Mouse (Mus musculus) ES-E14 (cell line): ENCODE data around the gene 4933428G20Rik. TPM values are rescaled to one million over a fixed set of nuclear protein-coding genes. Genes with fewer than 3 reads are reported as not detected.
A peak's percentile ranks its signal among the peaks of the same experiment; 100 is the strongest.

ENCODE experiments used
- DNase-seq: peaks from one replicate; pipeline ENCODE4 v3.0.0-alpha.2; 2013; ENCODE audit warnings: low read depth, low spot score
- H3K27ac ChIP-seq: 2 replicates; pipeline ENCODE4 v1.5.1; 2012; ENCODE audit warnings: low read depth, mild to moderate bottlenecking, low read length, moderate library complexity, mixed read lengths; ENCODE audit not compliant: poor library complexity, insufficient read depth, severe bottlenecking
- H3K36me3 ChIP-seq: 2 replicates; pipeline ENCODE4 v1.6.1; 2012; ENCODE audit warnings: mild to moderate bottlenecking, low read length, moderate library complexity, mixed read lengths; ENCODE audit not compliant: control insufficient read depth, poor library complexity, insufficient read depth, severe bottlenecking
- H3K4me1 ChIP-seq, 2 experiments: fragments of 150-350 bp in 1 of 2; sonication (generic) in 1 of 2; 2 replicates each; pipeline ENCODE4 v1.6.1; 2012; ENCODE audit warnings: low read length in 2 of 2, mild to moderate bottlenecking in 1 of 2, mixed read lengths in 1 of 2; ENCODE audit not compliant: control insufficient read depth in 2 of 2, insufficient read depth in 2 of 2, poor library complexity in 1 of 2
- H3K4me3 ChIP-seq, 2 experiments: fragments of 150-350 bp in 1 of 2; sonication (generic) in 1 of 2; 2 replicates each; pipeline ENCODE4 v1.5.1; 2012; ENCODE audit warnings: low read length in 2 of 2, low read depth in 1 of 2, mild to moderate bottlenecking in 1 of 2, mixed read lengths in 1 of 2; ENCODE audit not compliant: insufficient read depth in 1 of 2, poor library complexity in 1 of 2, severe bottlenecking in 1 of 2
- H3K9ac ChIP-seq: 2 replicates; pipeline ENCODE4 v1.6.1; 2012; ENCODE audit warnings: low read depth, mild to moderate bottlenecking, low read length, mixed read lengths; ENCODE audit not compliant: poor library complexity, insufficient read depth, severe bottlenecking
- H3K9me3 ChIP-seq: fragments of 150-350 bp; sonication (generic); 2 replicates; pipeline ENCODE4 v1.6.1; 2012; ENCODE audit warnings: low read depth, mild to moderate bottlenecking, low read length; ENCODE audit not compliant: control insufficient read depth, insufficient read depth
- CHD2 ChIP-seq: IDR thresholded peaks from 2 replicates; pipeline ENCODE4 v1.6.1; 2014; ENCODE audit warnings: mild to moderate bottlenecking, low read depth, low read length, inconsistent platforms
- HCFC1 ChIP-seq: IDR thresholded peaks from 2 replicates; pipeline ENCODE4 v1.6.1; 2012; ENCODE audit warnings: low read length, inconsistent platforms, borderline replicate concordance; ENCODE audit not compliant: insufficient read depth
- MAFK ChIP-seq: IDR thresholded peaks from 2 replicates; pipeline ENCODE4 v1.6.1; 2014; ENCODE audit warnings: mild to moderate bottlenecking, low read depth, low read length, inconsistent platforms; ENCODE audit not compliant: insufficient read depth
- ZC3H11A ChIP-seq: IDR thresholded peaks from 2 replicates; pipeline ENCODE4 v1.6.1; 2012; ENCODE audit warnings: low read depth, mild to moderate bottlenecking, inconsistent platforms, low read length, borderline replicate concordance
- ZNF384 ChIP-seq: IDR thresholded peaks from 2 replicates; pipeline ENCODE4 v1.6.1; 2012; ENCODE audit warnings: low read depth, low read length, inconsistent platforms
- in situ Hi-C, 2 experiments: fragments of 600-800 bp; cut with MboI; formaldehyde crosslinking; loops; one replicate each; pipeline ENCODE4 v1.15.1; 2025; ENCODE audit warnings: low sequenced_read_pairs in 2 of 2, inconsistent platforms in 1 of 2; ENCODE audit not compliant: unreplicated experiment in 2 of 2
- total RNA-seq: library from RNA; depleted of rRNA; stranded (reverse); fragments of 300-350 nt; gene quantifications from 2 replicates; pipeline ENCODE4 v1.2.3, GENCODE M21; 2012

4933428G20Rik gene
- total RNA-seq, 1 experiment: 0.36 TPM

- no peak for DNase-seq
- H3K9ac ChIP-seq: no peak overlapping the region
- H3K36me3 ChIP-seq: peaks cover 18% of the 10 kb centered on the region; the same call in 1 of the 2 replicates
- no peak overlapping the region for H3K4me3 ChIP-seq
- H3K4me1 ChIP-seq: peaks cover 5 to 24% of the 10 kb centered on the region in 2 experiments; a peak in 1 of 4 replicates
- TF ChIP-seq ZNF384: no peak
- no peak for TF ChIP-seq HCFC1
- no peak for TF ChIP-seq MAFK
- no peak for TF ChIP-seq CHD2
- TF ChIP-seq ZC3H11A: no peak
- in situ Hi-C loops: no loop called here
- H3K9me3 ChIP-seq: no peaks in the 10 kb centered on the region
- H3K27ac ChIP-seq: no peak overlapping the region
Observed at GRCm38 (mm10) chr11:97525313-97525712, 25.2 kb upstream of the 4933428G20Rik start.

GRCm38 (mm10) chr11:97524306-97524705 is 24.2 kb upstream of the 4933428G20Rik start:
- in situ Hi-C loops: no loop called here
- TF ChIP-seq CHD2 (no peak), HCFC1 (no peak), ZC3H11A (no peak)
- H3K4me1 ChIP-seq: peaks cover 5 to 22% of the 10 kb centered on the region in 2 experiments; a peak in 1 of 4 replicates
- no peak overlapping the region for H3K9ac ChIP-seq
- no peak overlapping the region for H3K4me3 ChIP-seq
- peaks cover 22% of the 10 kb centered on the region; the same call in 1 of the 2 replicates for H3K36me3 ChIP-seq
- DNase-seq: no peak
- no peak overlapping the region for H3K27ac ChIP-seq
- no peaks in the 10 kb centered on the region for H3K9me3 ChIP-seq

GRCm38 (mm10) chr11:97523827-97524261 is 23.7 kb upstream of the 4933428G20Rik start:
- Histone ChIP-seq H3K4me3 (no peak overlapping the region), H3K27ac (no peak overlapping the region), H3K9ac (no peak overlapping the region), H3K4me1 (peaks cover 5 to 21% of the 10 kb centered on the region in 2 experiments; a peak in 1 of 4 replicates), H3K9me3 (no peaks in the 10 kb centered on the region), H3K36me3 (peaks cover 22% of the 10 kb centered on the region; the same call in 1 of the 2 replicates)
- TF ChIP-seq MAFK (no peak), ZNF384 (no peak), ZC3H11A (no peak), HCFC1 (no peak), CHD2 (no peak)
- DNase-seq: no peak
- in situ Hi-C loops: no loop called here

- no peak overlapping the region for H3K27ac ChIP-seq
- H3K9ac ChIP-seq: no peak overlapping the region
- in situ Hi-C loops: no loop called here
- no peak for DNase-seq
- TF ChIP-seq HCFC1 (no peak), ZC3H11A (no peak), ZNF384 (no peak), MAFK (no peak)
- peaks cover 5 to 19% of the 10 kb centered on the region in 2 experiments; a peak in 1 of 4 replicates for H3K4me1 ChIP-seq
- peak overlapping the region in 1 of 2 experiments; percentile 12; a peak in 1 of 4 replicates for H3K4me3 ChIP-seq
- peaks cover 22% of the 10 kb centered on the region; the same call in 1 of the 2 replicates for H3K36me3 ChIP-seq
- no peaks in the 10 kb centered on the region for H3K9me3 ChIP-seq
Observed at GRCm38 (mm10) chr11:97523107-97523506, 23.0 kb upstream of the 4933428G20Rik start.

- TF ChIP-seq MAFK: no peak
- no peak for TF ChIP-seq CHD2
- TF ChIP-seq ZC3H11A: no peak
- TF ChIP-seq HCFC1: no peak
- no peak for TF ChIP-seq ZNF384
- no peaks in the 10 kb centered on the region for H3K9me3 ChIP-seq
- DNase-seq: no peak
- peak overlapping the region; percentile 43 to 45; a peak in 3 of 4 replicates for H3K4me3 ChIP-seq
- no peak overlapping the region for H3K27ac ChIP-seq
- H3K9ac ChIP-seq: peak overlapping the region; percentile 26
- H3K36me3 ChIP-seq: peaks cover 22% of the 10 kb centered on the region; the same call in 1 of the 2 replicates
- H3K4me1 ChIP-seq: peaks cover 5 to 19% of the 10 kb centered on the region in 2 experiments; a peak in 1 of 4 replicates
- in situ Hi-C loops: no loop called here
Observed at GRCm38 (mm10) chr11:97521741-97522474, 21.8 kb upstream of the 4933428G20Rik start.
